Mouse (Mus musculus) heart, embryonic 13.5 days (tissue): Measurements from ENCODE around the gene Slc38a2. TPM values are rescaled to one million over a fixed set of nuclear protein-coding genes. Genes with fewer than 3 reads are reported as not detected.

Experiments used
- ATAC-seq: fragments of 200-750 bp; cut with Nextera tagmentation; 2 replicates; pipeline ENCODE4 v1.8.0; 2017; ENCODE audit warnings: moderate TSS enrichment; ENCODE audit not compliant: insufficient number of reproducible peaks, low FRiP score, low TSS enrichment; ENCODE audit errors: extremely low read depth
- H3K27ac ChIP-seq: fragments of 300-500 bp; sonication (generic); replicated peaks from 2 replicates; pipeline ENCODE4 v1.5.1; 2015; ENCODE audit warnings: moderate library complexity, mild to moderate bottlenecking, inconsistent platforms
- H3K27me3 ChIP-seq: fragments of 300-500 bp; sonication (generic); replicated peaks from 2 replicates; pipeline ENCODE4 v1.6.1; 2015; ENCODE audit warnings: mild to moderate bottlenecking, inconsistent platforms
- H3K36me3 ChIP-seq: fragments of 300-500 bp; sonication (generic); 2 replicates; pipeline ENCODE4 v1.6.1; 2015; ENCODE audit warnings: mild to moderate bottlenecking, inconsistent platforms
- H3K4me1 ChIP-seq: fragments of 300-500 bp; sonication (generic); 2 replicates; pipeline ENCODE4 v1.6.1; 2015; ENCODE audit warnings: inconsistent platforms
- H3K4me2 ChIP-seq: fragments of 300-500 bp; sonication (generic); 2 replicates; pipeline ENCODE4 v1.6.1; 2015; ENCODE audit warnings: inconsistent platforms, mild to moderate bottlenecking, moderate library complexity
- H3K4me3 ChIP-seq: fragments of 300-500 bp; sonication (generic); 2 replicates; pipeline ENCODE4 v1.5.1; 2015; ENCODE audit warnings: moderate library complexity, mild to moderate bottlenecking, inconsistent platforms
- H3K9ac ChIP-seq: fragments of 300-500 bp; sonication (generic); 2 replicates; pipeline ENCODE4 v1.6.1; 2015; ENCODE audit warnings: inconsistent platforms, mild to moderate bottlenecking, moderate library complexity
- H3K9me3 ChIP-seq: fragments of 300-500 bp; sonication (generic); 2 replicates; pipeline ENCODE4 v1.6.1; 2016; ENCODE audit warnings: inconsistent platforms
- WGBS: fragments of 180-500 bp; shearing (Covaris S2); methylation state at CpG from one replicate; pipeline ENCODE4 v1.1.7; 2015; ENCODE audit warnings: mixed read lengths; 5-methylcytosine and 5-hydroxymethylcytosine counted together
- polyA plus RNA-seq: library from polyadenylated mRNA; unstranded; fragments of >200 nt; fragmentation: Nextera tagmentation; extraction: Ambion mirVana; gene quantifications from 2 replicates; pipeline ENCODE4 v1.2.1, GENCODE M21; 2015

Gene Slc38a2
- polyA plus RNA-seq, 1 experiment from 2014 or later = 115 TPM

DNA sequence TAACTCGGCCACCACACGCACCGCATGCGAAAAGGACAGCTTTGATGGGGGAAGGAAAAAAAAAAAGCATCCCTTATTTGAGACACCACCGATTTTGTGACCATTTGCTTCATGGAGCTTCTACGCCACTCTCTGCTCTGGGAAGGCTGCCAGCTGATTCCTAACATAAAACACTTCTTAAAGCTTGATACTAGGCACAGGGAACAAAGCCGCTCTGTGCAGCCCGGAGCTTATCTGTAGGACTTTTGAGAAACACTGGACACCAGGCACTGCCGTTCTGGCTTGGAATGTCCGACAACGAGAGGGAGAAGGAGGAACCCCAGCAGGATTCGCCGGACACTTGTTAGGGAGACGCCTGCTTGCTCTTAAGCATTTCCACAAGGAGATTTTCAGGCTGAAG is 5.8 kb downstream of the Slc38a2 start:
- Histone ChIP-seq H3K36me3 (peaks cover 97% of the 10 kb centered on the region), H3K27ac (peak overlapping the region; percentile 100), H3K4me1 (peaks cover 70% of the 10 kb centered on the region), H3K4me3 (peak overlapping the region; percentile 94), H3K27me3 (no peaks in the 10 kb centered on the region), H3K9me3 (no peaks in the 10 kb centered on the region), H3K9ac (peak overlapping the region; percentile 100), H3K4me2 (peak overlapping the region; percentile 85)
- ATAC-seq = no peak
- WGBS = 28% methylated on average over 14 of the region's 14 CpGs

- Histone ChIP-seq H3K4me3 (0 out of 2 replicates have a peak overlapping the region, but pooled peaks have one; percentile 1), H3K9ac (peak overlapping the region; percentile 100; the same call in 1 of the 2 replicates), H3K27me3 (no peaks in the 10 kb centered on the region), H3K27ac (0 out of 2 replicates have a peak overlapping the region, but pooled peaks have one; percentile 100), H3K36me3 (peaks cover 96% of the 10 kb centered on the region), H3K9me3 (no peaks in the 10 kb centered on the region), H3K4me2 (no peak overlapping the region; the same call in 1 of the 2 replicates), H3K4me1 (peaks cover 67% of the 10 kb centered on the region)
- no peak for ATAC-seq
- WGBS = 92% methylated on average over 11 of the region's 11 CpGs
Measured at GRCm38 (mm10) chr15:96692401-96692800, 7.1 kb downstream of the Slc38a2 start.

DNA sequence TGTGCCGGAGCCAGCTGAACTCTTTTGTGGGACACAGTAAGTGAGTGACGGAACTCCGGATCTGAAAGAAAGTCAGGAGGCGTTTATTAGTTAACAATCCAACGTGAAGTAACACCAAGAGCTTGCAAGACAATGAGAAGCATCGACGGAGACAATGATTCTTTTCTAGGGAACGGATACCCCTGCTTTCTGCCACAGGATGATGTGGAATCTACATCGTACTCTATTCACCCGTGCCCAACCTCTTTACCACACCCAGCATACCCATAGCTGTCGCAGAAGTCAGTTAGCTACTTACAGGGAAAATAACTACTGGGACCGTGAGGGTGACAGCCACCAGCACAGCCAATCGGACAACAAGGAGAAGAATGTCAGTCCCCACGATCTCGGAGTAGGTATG is 8.1 kb downstream of the Slc38a2 start:
- 86% methylated on average over 15 of the region's 15 CpGs for WGBS
- H3K9me3 ChIP-seq = no peaks in the 10 kb centered on the region
- peaks cover 93% of the 10 kb centered on the region for H3K36me3 ChIP-seq
- no peaks in the 10 kb centered on the region for H3K27me3 ChIP-seq
- no peak overlapping the region for H3K4me3 ChIP-seq
- no peak overlapping the region for H3K4me2 ChIP-seq
- no peak overlapping the region for H3K27ac ChIP-seq
- peaks cover 57% of the 10 kb centered on the region for H3K4me1 ChIP-seq
- ATAC-seq = no peak
- no peak overlapping the region for H3K9ac ChIP-seq

DNA sequence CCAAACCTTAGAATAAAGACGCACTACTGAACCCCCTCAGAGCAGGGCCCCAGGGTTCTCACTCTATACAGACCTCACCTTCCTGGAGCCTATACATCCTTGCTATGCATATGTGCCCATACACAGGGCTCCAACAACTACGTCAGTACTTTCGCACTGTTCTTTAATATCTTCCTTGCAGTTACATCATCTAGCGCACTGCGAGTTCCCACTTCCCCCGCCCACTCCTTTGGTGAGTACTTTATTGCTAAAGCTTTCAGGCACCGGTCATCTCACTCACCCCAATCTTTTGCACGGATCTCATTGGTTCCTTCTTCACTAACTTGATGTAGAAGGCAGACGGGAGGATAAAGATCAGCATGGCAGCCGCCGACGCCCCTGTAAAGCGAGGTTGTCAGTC is 8.7 kb downstream of the Slc38a2 start:
- Histone ChIP-seq H3K36me3 (peaks cover 88% of the 10 kb centered on the region), H3K27ac (no peak overlapping the region; the same call in 1 of the 2 replicates), H3K27me3 (no peaks in the 10 kb centered on the region), H3K9ac (0 out of 2 replicates have a peak overlapping the region, but pooled peaks have one; percentile 1), H3K4me3 (no peak overlapping the region), H3K4me2 (no peak overlapping the region), H3K9me3 (no peaks in the 10 kb centered on the region), H3K4me1 (peaks cover 51% of the 10 kb centered on the region)
- WGBS = 91% methylated on average over 13 of the region's 13 CpGs
- ATAC-seq = no peak

- peaks cover 46% of the 10 kb centered on the region for H3K4me1 ChIP-seq
- peaks cover 79% of the 10 kb centered on the region for H3K36me3 ChIP-seq
- H3K27ac ChIP-seq = no peak overlapping the region
- no peak overlapping the region for H3K4me2 ChIP-seq
- H3K9ac ChIP-seq = no peak overlapping the region
- ATAC-seq = no peak
- H3K27me3 ChIP-seq = no peaks in the 10 kb centered on the region
- 77% methylated on average over 9 of the region's 9 CpGs for WGBS
- no peaks in the 10 kb centered on the region for H3K9me3 ChIP-seq
- no peak overlapping the region for H3K4me3 ChIP-seq
Measured at GRCm38 (mm10) chr15:96689919-96690318, 9.6 kb downstream of the Slc38a2 start.

GRCm38 (mm10) chr15:96688784-96689318 is 10.7 kb downstream of the Slc38a2 start:
- Histone ChIP-seq H3K36me3 (peaks cover 68% of the 10 kb centered on the region), H3K4me1 (peaks cover 44% of the 10 kb centered on the region), H3K4me3 (no peak overlapping the region), H3K27ac (no peak overlapping the region), H3K9ac (no peak overlapping the region), H3K4me2 (no peak overlapping the region), H3K9me3 (no peaks in the 10 kb centered on the region), H3K27me3 (no peaks in the 10 kb centered on the region)
- WGBS = 87% methylated on average over 12 of the region's 12 CpGs
- no peak for ATAC-seq

- H3K27me3 ChIP-seq = no peaks in the 10 kb centered on the region
- H3K9ac ChIP-seq = no peak overlapping the region
- H3K4me1 ChIP-seq = peaks cover 36% of the 10 kb centered on the region
- peaks cover 60% of the 10 kb centered on the region for H3K36me3 ChIP-seq
- no peaks in the 10 kb centered on the region for H3K9me3 ChIP-seq
- no peak overlapping the region for H3K27ac ChIP-seq
- no peak for ATAC-seq
- no peak overlapping the region for H3K4me3 ChIP-seq
- no peak overlapping the region for H3K4me2 ChIP-seq
- WGBS = 69% methylated on average over 6 of the region's 6 CpGs
Measured at GRCm38 (mm10) chr15:96688036-96688435, 11.5 kb downstream of the Slc38a2 start.

DNA sequence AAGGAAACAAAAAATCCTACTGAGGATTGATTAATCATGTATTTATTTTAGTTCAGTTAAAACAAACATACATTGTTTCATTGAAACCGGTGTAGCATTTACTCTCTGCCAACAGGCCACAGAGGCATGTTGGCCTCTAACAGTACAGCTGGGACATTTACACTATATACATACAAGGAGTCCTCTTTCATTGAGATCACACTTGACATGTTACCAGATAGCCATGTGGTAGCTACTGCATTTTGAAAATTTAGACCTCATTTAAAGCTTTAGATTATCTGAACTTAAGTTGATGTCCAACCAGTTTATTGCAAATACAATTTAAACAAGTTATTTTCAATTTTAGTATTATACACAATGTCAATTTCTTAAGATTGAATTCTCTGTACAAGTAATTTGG is 12.2 kb downstream of the Slc38a2 start:
- H3K4me1 ChIP-seq = peaks cover 29% of the 10 kb centered on the region
- WGBS = 48% methylated on average over 1 of the region's 1 CpGs
- H3K9me3 ChIP-seq = no peaks in the 10 kb centered on the region
- H3K4me3 ChIP-seq = no peak overlapping the region
- no peak overlapping the region for H3K4me2 ChIP-seq
- H3K9ac ChIP-seq = no peak overlapping the region
- peaks cover 53% of the 10 kb centered on the region for H3K36me3 ChIP-seq
- no peak overlapping the region for H3K27ac ChIP-seq
- H3K27me3 ChIP-seq = no peaks in the 10 kb centered on the region
- ATAC-seq = no peak

DNA sequence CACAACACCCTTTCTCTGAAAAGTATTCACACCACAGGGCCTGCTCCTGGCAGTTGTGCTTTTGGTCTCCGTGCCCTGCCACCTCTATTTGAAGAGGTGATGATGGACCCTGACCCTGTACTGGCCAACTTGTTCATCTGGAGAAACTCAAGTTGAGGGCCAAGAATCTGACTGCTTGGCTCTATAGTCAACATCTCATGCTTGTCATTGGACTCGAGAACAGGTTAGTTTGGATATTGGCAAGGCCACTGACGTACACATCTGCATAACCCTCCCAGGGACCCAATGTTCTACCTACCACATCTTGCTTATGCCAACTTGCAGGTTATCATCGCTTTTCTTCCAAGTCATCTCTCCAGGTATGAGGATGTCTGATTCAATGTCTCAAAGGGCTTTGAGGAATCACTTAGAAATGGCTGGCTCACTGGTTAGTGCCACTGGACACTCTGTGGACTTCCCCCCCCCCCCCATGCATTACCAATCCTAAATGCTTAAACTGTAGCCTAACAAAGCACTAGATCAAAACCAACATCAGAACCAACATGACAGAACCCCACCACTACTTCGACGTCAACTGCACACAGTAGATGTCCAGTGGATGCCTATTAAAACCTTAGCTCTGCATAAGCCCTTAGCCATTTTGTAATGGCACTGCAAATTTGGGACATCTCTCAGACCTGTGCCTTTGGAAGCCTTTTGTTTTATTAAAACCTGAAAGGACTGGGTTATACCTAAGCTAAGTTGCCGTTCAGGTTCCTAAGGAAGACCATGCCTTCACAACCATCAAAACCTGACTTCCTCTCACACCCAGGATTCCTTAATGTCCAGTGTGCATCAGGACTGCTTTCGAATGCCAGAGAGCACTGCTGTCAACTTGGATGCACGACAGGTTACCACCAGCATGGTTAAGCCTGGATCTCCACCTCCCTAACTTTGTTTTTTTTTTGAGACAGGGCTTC is 13.1 kb downstream of the Slc38a2 start:
- Histone ChIP-seq H3K4me3 (no peak overlapping the region), H3K9me3 (no peaks in the 10 kb centered on the region), H3K27me3 (no peaks in the 10 kb centered on the region), H3K27ac (no peak overlapping the region; the same call in 1 of the 2 replicates), H3K4me2 (no peak overlapping the region), H3K36me3 (peaks cover 44% of the 10 kb centered on the region), H3K4me1 (peaks cover 24% of the 10 kb centered on the region), H3K9ac (no peak overlapping the region)
- 70% methylated on average over 9 of the region's 9 CpGs for WGBS
- ATAC-seq = no peak

- H3K9me3 ChIP-seq = no peaks in the 10 kb centered on the region
- no peak overlapping the region for H3K9ac ChIP-seq
- H3K27me3 ChIP-seq = no peaks in the 10 kb centered on the region
- H3K4me3 ChIP-seq = no peak overlapping the region
- H3K27ac ChIP-seq = no peak overlapping the region; the same call in 1 of the 2 replicates
- H3K36me3 ChIP-seq = peaks cover 32% of the 10 kb centered on the region
- no peak overlapping the region for H3K4me2 ChIP-seq
- no peak for ATAC-seq
- peaks cover 16% of the 10 kb centered on the region for H3K4me1 ChIP-seq
- 70% methylated on average over 6 of the region's 6 CpGs for WGBS
Measured at GRCm38 (mm10) chr15:96685273-96685672, 14.3 kb downstream of the Slc38a2 start.

DNA sequence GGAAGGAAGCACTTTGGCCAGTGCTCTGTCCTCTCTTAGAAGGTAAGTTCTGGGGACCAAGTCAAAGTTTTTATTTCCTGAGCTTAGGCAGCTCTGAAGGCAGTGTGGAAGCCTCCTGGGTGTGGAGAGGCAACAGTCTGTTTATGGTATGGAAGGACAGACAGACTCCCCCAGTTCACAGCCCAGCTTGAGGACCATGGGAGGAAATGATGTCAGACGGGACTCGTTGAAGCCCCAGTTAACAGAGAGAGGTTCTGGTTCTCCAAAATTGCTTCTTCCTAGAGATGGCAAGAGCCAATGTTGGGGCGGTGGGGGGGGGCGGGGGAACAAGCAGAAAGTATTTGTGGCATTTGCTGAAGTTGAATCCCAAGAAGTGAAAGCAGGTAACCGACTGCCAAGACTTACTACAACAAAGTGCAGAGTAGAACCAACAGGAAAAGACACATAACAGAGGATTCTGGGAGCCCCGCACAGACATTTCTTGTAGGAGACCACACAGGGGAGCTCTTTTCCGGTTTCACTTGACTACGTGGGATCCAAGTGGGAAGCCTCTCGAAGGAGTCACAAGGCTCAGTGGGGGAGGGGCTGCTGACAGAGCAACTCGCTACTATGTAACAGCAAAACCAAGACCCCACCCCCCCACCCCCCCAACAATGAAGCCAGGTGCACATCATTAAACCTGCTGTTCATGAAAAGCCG is 15.2 kb downstream of the Slc38a2 start:
- peak overlapping the region; percentile 33; the same call in 1 of the 2 replicates for H3K9ac ChIP-seq
- H3K9me3 ChIP-seq = no peaks in the 10 kb centered on the region
- H3K4me2 ChIP-seq = peak overlapping the region; percentile 50
- 0 out of 2 replicates have a peak overlapping the region, but pooled peaks have one; percentile 9 for H3K4me3 ChIP-seq
- H3K4me1 ChIP-seq = peaks cover 16% of the 10 kb centered on the region
- H3K36me3 ChIP-seq = peaks cover 24% of the 10 kb centered on the region
- ATAC-seq = no peak
- peaks cover 4% of the 10 kb centered on the region; the same call in 1 of the 2 replicates for H3K27me3 ChIP-seq
- WGBS = 36% methylated on average over 11 of the region's 11 CpGs
- H3K27ac ChIP-seq = peak overlapping the region; percentile 32; the same call in 1 of the 2 replicates
